Mouse (Mus musculus): ENCODE measurements around the gene Atp5l. TPM values are rescaled to one million over a fixed set of nuclear protein-coding genes. Genes with fewer than 3 reads are reported as not detected.

Gene Atp5l
- polyA plus RNA-seq, 1 experiment, result 166 TPM

GRCm38 (mm10) chr9:44921123-44921468 lies 554 bp upstream of the Atp5l start:
- Histone ChIP-seq H3K9ac (ENCODE audit: low read depth, poor library complexity, severe bottlenecking) (peak overlapping the region; percentile 82), H3K27me3 (ENCODE audit: control insufficient read depth, insufficient read depth, low read length, poor library complexity, severe bottlenecking) (no peaks in the 10 kb centered on the region), H3K9me3 (replicated peaks; ENCODE audit: control insufficient read depth, insufficient read depth, low read length, poor library complexity, severe bottlenecking) (no peaks in the 10 kb centered on the region), H3K4me1 (ENCODE audit: control insufficient read depth, insufficient read depth, low read length) (no peaks in the 10 kb centered on the region), H3K27ac (ENCODE audit: insufficient read depth, low read length) (peak overlapping the region; percentile 89), H3K4me3 (ENCODE audit: low read depth, low read length) (peak overlapping the region; percentile 74), H3K36me3 (ENCODE audit: control insufficient read depth, insufficient read depth, low read length, poor library complexity, severe bottlenecking) (no peaks in the 10 kb centered on the region)
- no peak for TF ChIP-seq CTCF (IDR thresholded peaks at IDR 0.05; ENCODE audit: low read depth, low read length)
- TF ChIP-seq POLR2A (IDR thresholded peaks at IDR 0.05; ENCODE audit: insufficient read depth, low read length), result no peak
- TF ChIP-seq EP300 (IDR thresholded peaks at IDR 0.05; ENCODE audit: insufficient read depth, low read depth, low read length), result no peak

- Histone ChIP-seq H3K4me1 (ENCODE audit: control insufficient read depth, insufficient read depth, low read length) (no peaks in the 10 kb centered on the region), H3K9ac (ENCODE audit: low read depth, poor library complexity, severe bottlenecking) (peak overlapping the region; percentile 82), H3K4me3 (ENCODE audit: low read depth, low read length) (peak overlapping the region; percentile 87), H3K27ac (ENCODE audit: insufficient read depth, low read length) (no peak overlapping the region), H3K9me3 (replicated peaks; ENCODE audit: control insufficient read depth, insufficient read depth, low read length, poor library complexity, severe bottlenecking) (no peaks in the 10 kb centered on the region), H3K36me3 (ENCODE audit: control insufficient read depth, insufficient read depth, low read length, poor library complexity, severe bottlenecking) (peaks cover 7% of the 10 kb centered on the region), H3K27me3 (ENCODE audit: control insufficient read depth, insufficient read depth, low read length, poor library complexity, severe bottlenecking) (no peaks in the 10 kb centered on the region)
- TF ChIP-seq POLR2A (IDR thresholded peaks at IDR 0.05; ENCODE audit: insufficient read depth, low read length) (no peak), CTCF (IDR thresholded peaks at IDR 0.05; ENCODE audit: low read depth, low read length) (no peak)
These were observed 936 bp downstream of the Atp5l start for GRCm38 (mm10) chr9:44919606-44920005.

GRCm38 (mm10) chr9:44916196-44916595 lies 4.3 kb downstream of the Atp5l start:
- TF ChIP-seq EP300 (IDR thresholded peaks at IDR 0.05; ENCODE audit: insufficient read depth, low read depth, low read length), result no peak
- peak; percentile 51 for TF ChIP-seq CTCF (IDR thresholded peaks at IDR 0.05; ENCODE audit: low read depth, low read length)
- TF ChIP-seq POLR2A (IDR thresholded peaks at IDR 0.05; ENCODE audit: insufficient read depth, low read length), result no peak
- no peak overlapping the region for H3K9ac ChIP-seq (ENCODE audit: low read depth, poor library complexity, severe bottlenecking)
- H3K4me1 ChIP-seq (ENCODE audit: control insufficient read depth, insufficient read depth, low read length), result no peaks in the 10 kb centered on the region
- no peaks in the 10 kb centered on the region for H3K27me3 ChIP-seq (ENCODE audit: control insufficient read depth, insufficient read depth, low read length, poor library complexity, severe bottlenecking)
- H3K4me3 ChIP-seq (ENCODE audit: low read depth, low read length), result no peak overlapping the region
- no peak overlapping the region for H3K27ac ChIP-seq (ENCODE audit: insufficient read depth, low read length)
- no peaks in the 10 kb centered on the region for H3K9me3 ChIP-seq (replicated peaks; ENCODE audit: control insufficient read depth, insufficient read depth, low read length, poor library complexity, severe bottlenecking)
- H3K36me3 ChIP-seq (ENCODE audit: control insufficient read depth, insufficient read depth, low read length, poor library complexity, severe bottlenecking), result peaks cover 27% of the 10 kb centered on the region

- no peaks in the 10 kb centered on the region for H3K27me3 ChIP-seq (ENCODE audit: control insufficient read depth, insufficient read depth, low read length, poor library complexity, severe bottlenecking)
- no peaks in the 10 kb centered on the region for H3K9me3 ChIP-seq (replicated peaks; ENCODE audit: control insufficient read depth, insufficient read depth, low read length, poor library complexity, severe bottlenecking)
- no peak overlapping the region for H3K9ac ChIP-seq (ENCODE audit: low read depth, poor library complexity, severe bottlenecking)
- TF ChIP-seq POLR2A (IDR thresholded peaks at IDR 0.05; ENCODE audit: insufficient read depth, low read length) (no peak), CTCF (IDR thresholded peaks at IDR 0.05; ENCODE audit: low read depth, low read length) (no peak), EP300 (IDR thresholded peaks at IDR 0.05; ENCODE audit: insufficient read depth, low read depth, low read length) (no peak)
- no peaks in the 10 kb centered on the region for H3K4me1 ChIP-seq (ENCODE audit: control insufficient read depth, insufficient read depth, low read length)
- H3K36me3 ChIP-seq (ENCODE audit: control insufficient read depth, insufficient read depth, low read length, poor library complexity, severe bottlenecking), result peaks cover 32% of the 10 kb centered on the region
- H3K27ac ChIP-seq (ENCODE audit: insufficient read depth, low read length), result no peak overlapping the region
- no peak overlapping the region for H3K4me3 ChIP-seq (ENCODE audit: low read depth, low read length)
These were observed 5.8 kb downstream of the Atp5l start for GRCm38 (mm10) chr9:44914706-44915105.

GRCm38 (mm10) chr9:44911365-44911764 lies 9.2 kb downstream of the Atp5l start:
- Histone ChIP-seq H3K9ac (ENCODE audit: low read depth, poor library complexity, severe bottlenecking) (no peak overlapping the region), H3K27me3 (ENCODE audit: control insufficient read depth, insufficient read depth, low read length, poor library complexity, severe bottlenecking) (no peaks in the 10 kb centered on the region), H3K4me3 (ENCODE audit: low read depth, low read length) (no peak overlapping the region), H3K27ac (ENCODE audit: insufficient read depth, low read length) (no peak overlapping the region), H3K9me3 (replicated peaks; ENCODE audit: control insufficient read depth, insufficient read depth, low read length, poor library complexity, severe bottlenecking) (no peaks in the 10 kb centered on the region), H3K36me3 (ENCODE audit: control insufficient read depth, insufficient read depth, low read length, poor library complexity, severe bottlenecking) (peaks cover 32% of the 10 kb centered on the region), H3K4me1 (ENCODE audit: control insufficient read depth, insufficient read depth, low read length) (no peaks in the 10 kb centered on the region)
- no peak for TF ChIP-seq POLR2A (IDR thresholded peaks at IDR 0.05; ENCODE audit: insufficient read depth, low read length)
- no peak for TF ChIP-seq EP300 (IDR thresholded peaks at IDR 0.05; ENCODE audit: insufficient read depth, low read depth, low read length)
- TF ChIP-seq CTCF (IDR thresholded peaks at IDR 0.05; ENCODE audit: low read depth, low read length), result no peak

- Histone ChIP-seq H3K4me3 (ENCODE audit: low read depth, low read length) (no peak overlapping the region), H3K27ac (ENCODE audit: insufficient read depth, low read length) (no peak overlapping the region), H3K9me3 (replicated peaks; ENCODE audit: control insufficient read depth, insufficient read depth, low read length, poor library complexity, severe bottlenecking) (no peaks in the 10 kb centered on the region), H3K9ac (ENCODE audit: low read depth, poor library complexity, severe bottlenecking) (no peak overlapping the region), H3K27me3 (ENCODE audit: control insufficient read depth, insufficient read depth, low read length, poor library complexity, severe bottlenecking) (no peaks in the 10 kb centered on the region), H3K4me1 (ENCODE audit: control insufficient read depth, insufficient read depth, low read length) (no peaks in the 10 kb centered on the region), H3K36me3 (ENCODE audit: control insufficient read depth, insufficient read depth, low read length, poor library complexity, severe bottlenecking) (no peaks in the 10 kb centered on the region; the same call in 1 of the 2 replicates)
- no peak for TF ChIP-seq CTCF (IDR thresholded peaks at IDR 0.05; ENCODE audit: low read depth, low read length)
- no peak for TF ChIP-seq POLR2A (IDR thresholded peaks at IDR 0.05; ENCODE audit: insufficient read depth, low read length)
- TF ChIP-seq EP300 (IDR thresholded peaks at IDR 0.05; ENCODE audit: insufficient read depth, low read depth, low read length), result no peak
These were observed 14.9 kb downstream of the Atp5l start for GRCm38 (mm10) chr9:44905620-44906019.

All from ES-Bruce4 (cell line).